Mouse (Mus musculus): ENCODE measurements at regions not wholly inside any gene's neighbourhood (a gene's known extent, or its start where the extent isn't known, plus 50 kb on each side); places are given as distances from the start of the nearest gene placed in this dataset.

DNA sequence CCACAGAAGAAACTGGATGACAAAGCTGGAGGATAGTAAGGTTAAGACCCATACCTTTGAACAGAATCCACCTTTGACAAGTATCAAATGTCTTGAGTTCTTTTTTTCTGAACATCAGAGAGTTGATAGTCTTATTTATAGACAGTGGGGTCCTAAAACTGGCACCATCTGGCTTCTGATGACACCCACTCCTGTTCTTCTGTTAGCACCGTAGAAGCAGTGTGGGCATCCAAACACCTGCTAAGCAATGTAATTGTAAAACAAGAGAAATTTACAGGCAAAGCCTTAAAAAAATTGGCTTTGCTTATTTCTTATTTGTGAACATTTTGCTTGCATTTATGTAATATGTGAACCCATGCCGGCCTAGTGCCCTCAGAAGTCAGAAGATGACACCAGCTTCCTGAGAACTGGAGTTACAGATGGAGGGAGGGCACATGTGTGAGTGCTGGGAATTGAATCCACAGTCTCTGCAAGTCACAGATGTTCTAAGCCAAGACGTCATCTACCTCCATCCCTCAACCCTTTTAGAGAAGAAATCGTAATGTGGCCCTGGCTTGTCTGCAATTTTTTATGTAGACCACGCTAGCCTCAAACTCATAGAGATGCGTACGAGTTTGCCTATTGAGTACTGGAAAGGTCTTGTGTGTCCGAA, 85.0 kb upstream of the Megf9 start:
- Histone ChIP-seq H3K36me3 (ENCODE audit: control insufficient read depth, insufficient read depth, low read length) (no peaks in the 10 kb centered on the region), H3K27ac (replicated peaks; ENCODE audit: low read depth, low read length) (no peak overlapping the region), H3K9me3 (ENCODE audit: control insufficient read depth, low read length) (no peaks in the 10 kb centered on the region), H3K4me3 (ENCODE audit: low read depth, low read length) (no peak overlapping the region), H3K4me1 (ENCODE audit: control insufficient read depth, insufficient read depth, low read length) (no peaks in the 10 kb centered on the region), H3K27me3 (ENCODE audit: control insufficient read depth, insufficient read depth, low read length) (no peaks in the 10 kb centered on the region), H3K9ac (ENCODE audit: low read length) (no peak overlapping the region), H3K4me2 (ENCODE audit: low read depth, severe bottlenecking) (no peak overlapping the region)
- WGBS: 89% methylated on average over 8 of the region's 8 CpGs
- ATAC-seq (ENCODE audit: insufficient number of reproducible peaks, low FRiP score, low TSS enrichment, low read depth) (no peak), DNase-seq (ENCODE audit: low spot score) (no peak)

- Histone ChIP-seq H3K4me1 (ENCODE audit: control insufficient read depth, insufficient read depth, low read length) (no peaks in the 10 kb centered on the region), H3K27ac (replicated peaks; ENCODE audit: low read depth, low read length) (no peak overlapping the region), H3K27me3 (ENCODE audit: control insufficient read depth, insufficient read depth, low read length) (no peaks in the 10 kb centered on the region), H3K4me3 (ENCODE audit: low read depth, low read length) (no peak overlapping the region), H3K9ac (ENCODE audit: low read length) (no peak overlapping the region), H3K9me3 (ENCODE audit: control insufficient read depth, low read length) (no peaks in the 10 kb centered on the region), H3K4me2 (ENCODE audit: low read depth, severe bottlenecking) (no peak overlapping the region), H3K36me3 (ENCODE audit: control insufficient read depth, insufficient read depth, low read length) (no peaks in the 10 kb centered on the region)
- no peak for ATAC-seq (ENCODE audit: insufficient number of reproducible peaks, low FRiP score, low TSS enrichment, low read depth)
- no peak for DNase-seq (ENCODE audit: low spot score)
- 72% methylated on average over 4 of the region's 4 CpGs for WGBS
These were observed 81.0 kb upstream of the Megf9 start for GRCm38 (mm10) chr4:70615794-70616193.

DNA sequence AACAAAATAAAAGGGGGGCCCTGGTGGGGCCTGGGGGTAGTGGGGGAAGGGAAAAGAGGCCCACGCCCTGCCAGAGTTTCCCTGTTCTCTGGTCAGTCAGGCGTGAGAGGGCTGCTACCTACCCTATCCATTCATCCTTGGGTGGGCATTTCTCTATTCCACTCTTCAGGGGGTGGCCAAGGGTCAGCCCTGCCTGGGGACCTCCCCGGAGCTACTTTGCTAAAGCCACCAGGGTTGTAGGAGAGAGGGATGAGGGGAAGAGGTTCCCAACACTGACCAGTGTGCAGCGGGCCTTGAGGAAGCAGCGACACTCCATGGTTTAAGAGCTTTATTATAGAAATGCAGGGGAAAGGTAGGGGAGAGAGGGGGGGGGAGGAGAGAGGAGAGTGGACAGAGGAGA, 79.6 kb upstream of the Megf9 start:
- Histone ChIP-seq H3K36me3 (ENCODE audit: control insufficient read depth, insufficient read depth, low read length) (no peaks in the 10 kb centered on the region), H3K9me3 (ENCODE audit: control insufficient read depth, low read length) (no peaks in the 10 kb centered on the region), H3K4me3 (ENCODE audit: low read depth, low read length) (no peak overlapping the region), H3K4me2 (ENCODE audit: low read depth, severe bottlenecking) (no peak overlapping the region), H3K4me1 (ENCODE audit: control insufficient read depth, insufficient read depth, low read length) (no peaks in the 10 kb centered on the region), H3K27me3 (ENCODE audit: control insufficient read depth, insufficient read depth, low read length) (no peaks in the 10 kb centered on the region), H3K27ac (replicated peaks; ENCODE audit: low read depth, low read length) (no peak overlapping the region), H3K9ac (ENCODE audit: low read length) (no peak overlapping the region)
- DNase-seq (ENCODE audit: low spot score): no peak
- no peak for ATAC-seq (ENCODE audit: insufficient number of reproducible peaks, low FRiP score, low TSS enrichment, low read depth)
- 84% methylated on average over 5 of the region's 5 CpGs for WGBS

- Histone ChIP-seq H3K27ac (replicated peaks; ENCODE audit: low read depth, low read length) (no peak overlapping the region), H3K4me1 (ENCODE audit: control insufficient read depth, insufficient read depth, low read length) (no peaks in the 10 kb centered on the region), H3K9me3 (ENCODE audit: control insufficient read depth, low read length) (no peaks in the 10 kb centered on the region), H3K4me3 (ENCODE audit: low read depth, low read length) (no peak overlapping the region), H3K9ac (ENCODE audit: low read length) (no peak overlapping the region), H3K4me2 (ENCODE audit: low read depth, severe bottlenecking) (no peak overlapping the region), H3K27me3 (ENCODE audit: control insufficient read depth, insufficient read depth, low read length) (no peaks in the 10 kb centered on the region), H3K36me3 (ENCODE audit: control insufficient read depth, insufficient read depth, low read length) (no peaks in the 10 kb centered on the region)
- DNase-seq (ENCODE audit: low spot score) (peak; percentile 64), ATAC-seq (ENCODE audit: insufficient number of reproducible peaks, low FRiP score, low TSS enrichment, low read depth) (no peak)
- 17% methylated on average over 3 of the region's 3 CpGs for WGBS
These were observed 68.5 kb upstream of the Megf9 start for GRCm38 (mm10) chr4:70603209-70603852.

DNA sequence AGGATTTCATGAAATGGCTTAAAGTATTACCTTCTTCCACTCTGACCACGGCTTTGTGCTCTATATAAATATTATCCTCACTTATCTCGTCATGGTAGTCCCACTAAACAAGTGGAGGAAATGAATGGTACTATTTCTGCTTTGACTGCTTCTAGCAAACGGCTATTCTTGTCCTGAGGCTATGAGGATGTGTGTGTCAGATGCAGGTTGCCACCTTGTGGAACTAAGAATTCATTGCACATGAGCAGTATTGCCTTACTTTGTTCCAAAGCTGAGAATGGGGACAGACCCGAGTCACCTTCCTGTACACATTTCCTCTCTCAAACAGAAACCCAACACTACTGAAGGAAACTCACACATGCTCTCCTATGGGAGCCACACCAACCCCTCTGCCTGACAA, 66.5 kb upstream of the Megf9 start:
- Histone ChIP-seq H3K36me3 (ENCODE audit: control insufficient read depth, insufficient read depth, low read length) (no peaks in the 10 kb centered on the region), H3K9me3 (ENCODE audit: control insufficient read depth, low read length) (no peaks in the 10 kb centered on the region), H3K27me3 (ENCODE audit: control insufficient read depth, insufficient read depth, low read length) (no peaks in the 10 kb centered on the region), H3K9ac (ENCODE audit: low read length) (no peak overlapping the region), H3K27ac (replicated peaks; ENCODE audit: low read depth, low read length) (no peak overlapping the region), H3K4me2 (ENCODE audit: low read depth, severe bottlenecking) (no peak overlapping the region), H3K4me3 (ENCODE audit: low read depth, low read length) (no peak overlapping the region), H3K4me1 (ENCODE audit: control insufficient read depth, insufficient read depth, low read length) (no peaks in the 10 kb centered on the region)
- 23% methylated on average over 4 of the region's 4 CpGs for WGBS
- ATAC-seq (ENCODE audit: insufficient number of reproducible peaks, low FRiP score, low TSS enrichment, low read depth) (0 out of 2 replicates have a peak, but pooled peaks have one; percentile 60), DNase-seq (ENCODE audit: low spot score) (no peak)

Measured in limb, embryonic 11.5 days (tissue).